Mouse (Mus musculus): Measurements from ENCODE around the gene Slc45a1.
A peak's percentile ranks its signal among the peaks of the same experiment; 100 is the strongest.
"Not testable (repeated sequence)": the region's sequence is repeated elsewhere in the genome, so short reads cannot be mapped to it uniquely, and the experiment has no call there.

The Slc45a1 gene

DNA sequence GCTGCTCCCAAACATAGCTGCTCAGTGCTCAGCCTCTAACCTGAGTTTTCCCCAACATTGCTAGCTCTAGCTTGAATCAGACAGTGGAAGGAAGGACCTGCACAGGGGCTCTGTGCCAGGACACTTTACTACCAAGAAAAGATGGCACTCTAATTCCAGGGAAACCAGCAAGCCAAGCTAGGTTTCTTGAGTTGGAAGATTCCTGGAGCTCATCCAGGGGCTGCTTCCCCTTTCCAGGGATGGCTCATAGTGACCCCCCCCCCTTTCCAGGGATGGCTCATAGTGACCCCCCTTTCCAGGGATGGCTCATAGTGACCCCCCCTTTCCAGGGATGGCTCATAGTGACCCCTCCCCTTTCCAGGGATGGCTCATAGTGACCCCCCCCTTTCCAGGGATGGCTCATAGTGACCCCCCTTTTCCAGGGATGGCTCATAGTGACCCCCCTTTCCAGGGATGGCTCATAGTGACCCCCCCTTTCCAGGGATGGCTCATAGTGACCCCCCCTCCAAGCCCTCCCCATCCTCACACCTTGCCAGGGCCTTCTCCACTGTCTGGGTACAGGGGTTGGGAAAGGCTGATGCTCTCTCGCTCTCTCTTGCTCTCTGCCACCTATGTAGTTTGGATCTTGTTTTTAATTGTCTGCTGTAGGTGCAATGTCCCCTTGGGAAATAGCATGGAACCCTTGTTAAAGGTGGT is 48.5 kb downstream of the Slc45a1 start:
- no peak for DNase-seq

DNA sequence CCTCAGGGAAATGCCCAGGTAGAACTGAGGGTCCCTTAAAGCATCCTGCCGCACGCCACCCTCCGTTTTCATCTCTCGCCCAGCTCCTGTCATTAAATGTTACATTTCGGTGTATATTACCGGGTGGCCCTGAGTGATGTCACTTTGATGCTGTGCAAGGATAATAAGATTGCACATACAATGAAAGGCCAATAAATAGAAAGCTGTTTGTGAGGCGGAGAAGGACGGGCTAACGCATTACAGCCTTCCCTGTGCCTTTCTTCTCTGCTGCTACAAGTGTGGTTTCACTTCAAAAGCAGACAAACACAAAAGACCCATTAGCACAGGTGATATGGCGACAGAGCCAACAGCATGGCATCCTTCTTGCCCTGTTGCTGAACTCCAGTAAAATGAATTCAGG is 50.5 kb downstream of the Slc45a1 start:
- DNase-seq = no peak

- not testable (repeated sequence) for DNase-seq
Observed at GRCm38 (mm10) chr4:150600503-150600902, 51.5 kb downstream of the Slc45a1 start.

DNA sequence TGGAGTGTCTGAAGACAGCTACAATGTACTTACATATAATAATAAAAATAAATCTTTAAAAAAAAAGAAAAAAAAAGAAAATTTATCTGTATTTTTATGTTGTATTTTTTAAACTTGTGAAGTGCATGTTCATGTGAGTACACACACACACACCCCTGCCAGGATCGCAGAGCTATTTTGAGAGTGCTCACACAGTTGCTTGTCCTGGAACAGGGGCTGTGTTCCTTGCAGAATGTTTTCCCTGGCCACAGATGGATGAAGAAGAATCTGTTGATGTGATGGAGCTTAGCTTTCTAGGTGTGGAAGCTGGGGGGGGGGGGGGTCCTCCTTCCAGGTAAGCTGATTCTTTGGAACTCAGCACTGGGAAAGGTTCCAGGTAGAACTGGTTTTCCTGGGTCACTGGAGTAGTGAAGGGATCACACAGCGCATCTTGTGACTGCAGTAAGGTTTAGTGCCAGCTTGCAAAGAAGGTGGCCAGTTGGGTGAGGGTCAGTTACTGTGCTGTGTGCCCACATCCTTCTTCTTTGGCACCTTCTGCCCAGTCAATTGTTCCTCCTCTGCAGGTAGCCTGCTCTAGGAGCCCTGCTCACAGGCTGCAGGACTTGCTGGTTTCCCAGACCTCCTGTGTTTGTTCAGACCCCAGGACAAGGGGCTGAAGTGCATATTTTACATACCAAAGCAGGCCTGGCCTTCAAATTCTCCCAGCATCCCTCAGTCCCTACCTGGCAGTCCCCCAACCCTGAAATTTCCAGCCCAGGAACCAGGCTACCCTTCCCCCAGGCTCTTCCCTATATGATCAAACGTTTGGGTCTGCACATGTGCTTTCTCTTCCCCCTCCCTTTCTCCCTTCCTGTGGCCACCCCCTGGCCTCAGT is 52.6 kb downstream of the Slc45a1 start:
- peak; percentile 62 to 63 for DNase-seq

DNA sequence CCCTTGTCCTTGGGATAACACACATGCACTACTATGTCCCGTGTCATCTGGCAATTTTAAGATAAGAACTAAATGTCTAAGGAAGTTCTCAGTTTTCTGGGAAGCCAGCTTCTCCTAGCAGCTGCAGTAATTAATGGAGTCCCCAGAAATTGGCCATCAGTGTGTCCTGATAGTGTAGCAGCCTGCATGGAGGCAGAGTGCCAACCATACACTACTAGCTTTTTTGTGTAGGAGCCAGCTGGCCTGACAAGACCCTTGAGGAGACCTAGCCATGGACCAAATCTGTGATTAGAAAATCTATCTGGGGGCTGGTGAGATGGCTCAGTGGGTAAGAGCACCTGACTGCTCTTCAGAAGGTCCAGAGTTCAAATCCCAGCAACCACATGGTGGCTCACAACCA is 53.3 kb downstream of the Slc45a1 start:
- DNase-seq = peak; percentile 87 to 89

GRCm38 (mm10) chr4:150595991-150596390 is 56.0 kb downstream of the Slc45a1 start:
- no peak for DNase-seq

GRCm38 (mm10) chr4:150595071-150595470 is 56.9 kb downstream of the Slc45a1 start:
- no peak for DNase-seq

- DNase-seq = no peak
Observed at GRCm38 (mm10) chr4:150594298-150594829, 57.6 kb downstream of the Slc45a1 start.

DNA sequence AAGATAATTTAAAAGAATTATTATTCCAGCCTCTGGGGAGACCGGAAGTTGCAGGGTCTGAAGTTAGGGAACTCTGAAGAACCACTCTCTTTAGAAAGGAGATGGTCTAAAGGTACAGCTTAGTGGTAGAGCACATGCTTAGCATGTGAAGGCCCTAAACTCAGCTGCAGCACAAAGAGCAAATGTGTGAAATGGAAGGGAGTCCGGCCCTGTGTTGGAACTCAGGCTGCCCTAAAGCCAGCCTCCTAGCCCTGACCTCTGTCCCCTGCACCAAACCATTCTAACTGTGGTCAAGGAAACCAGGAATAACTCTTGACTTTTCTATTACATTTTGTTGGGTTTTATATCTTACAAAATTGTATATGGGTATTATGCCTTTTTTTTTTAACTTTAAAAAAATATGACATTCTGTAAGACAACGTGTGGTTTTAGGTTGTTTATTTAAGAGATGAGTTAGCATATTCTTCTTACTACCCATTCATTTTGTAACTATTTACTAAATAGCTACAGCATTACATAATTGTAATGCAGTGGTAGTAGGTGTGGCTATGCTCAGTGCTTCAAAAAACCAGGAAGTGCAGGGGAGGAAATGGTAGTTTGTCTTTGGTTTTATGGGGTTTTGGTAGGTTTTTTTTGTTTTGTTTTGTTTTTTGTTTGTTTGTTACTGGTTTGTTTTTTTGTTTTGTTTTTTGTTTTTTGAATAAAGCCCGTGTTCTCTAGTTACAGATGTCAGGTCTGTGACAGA is 58.3 kb downstream of the Slc45a1 start:
- DNase-seq = no peak

DNA sequence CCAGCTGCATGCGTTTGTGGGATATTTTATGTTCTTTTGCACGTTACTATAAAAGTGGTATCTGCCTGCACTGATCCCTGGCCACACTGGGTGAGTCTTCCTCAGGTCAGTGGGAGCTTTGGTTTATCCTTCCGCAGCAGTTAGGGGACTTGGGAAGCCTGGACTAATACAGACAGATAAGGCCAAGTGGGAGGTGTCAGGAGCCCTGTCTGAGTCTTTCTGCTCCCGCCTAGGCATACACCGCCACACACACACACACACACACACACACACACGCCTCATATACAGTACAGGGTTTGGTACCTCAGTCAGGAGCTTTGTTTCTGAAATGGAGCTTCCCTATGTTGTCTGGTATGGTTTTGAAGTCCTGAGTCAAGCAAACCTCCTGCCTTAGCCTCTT is 59.9 kb downstream of the Slc45a1 start:
- DNase-seq = no peak

DNA sequence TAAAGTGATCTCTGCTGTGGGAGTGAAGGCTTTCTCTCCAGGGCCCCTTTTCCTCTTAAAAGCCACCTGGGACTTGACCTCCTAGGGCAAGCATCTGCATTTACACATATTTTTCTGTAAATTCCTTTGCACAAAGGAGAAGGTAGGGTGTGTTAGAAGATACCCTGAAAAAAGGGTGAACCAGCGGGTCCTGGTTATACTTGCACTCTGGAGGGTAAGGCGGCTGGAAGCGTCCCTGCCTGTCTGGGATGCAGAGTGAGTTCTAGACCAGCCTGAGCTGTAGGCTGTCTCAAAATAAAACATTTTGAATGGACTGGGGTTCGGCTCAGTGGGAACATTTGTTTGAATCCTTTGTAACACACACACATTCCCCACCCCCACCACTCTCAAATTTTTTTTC is 60.4 kb downstream of the Slc45a1 start:
- no peak for DNase-seq

DNA sequence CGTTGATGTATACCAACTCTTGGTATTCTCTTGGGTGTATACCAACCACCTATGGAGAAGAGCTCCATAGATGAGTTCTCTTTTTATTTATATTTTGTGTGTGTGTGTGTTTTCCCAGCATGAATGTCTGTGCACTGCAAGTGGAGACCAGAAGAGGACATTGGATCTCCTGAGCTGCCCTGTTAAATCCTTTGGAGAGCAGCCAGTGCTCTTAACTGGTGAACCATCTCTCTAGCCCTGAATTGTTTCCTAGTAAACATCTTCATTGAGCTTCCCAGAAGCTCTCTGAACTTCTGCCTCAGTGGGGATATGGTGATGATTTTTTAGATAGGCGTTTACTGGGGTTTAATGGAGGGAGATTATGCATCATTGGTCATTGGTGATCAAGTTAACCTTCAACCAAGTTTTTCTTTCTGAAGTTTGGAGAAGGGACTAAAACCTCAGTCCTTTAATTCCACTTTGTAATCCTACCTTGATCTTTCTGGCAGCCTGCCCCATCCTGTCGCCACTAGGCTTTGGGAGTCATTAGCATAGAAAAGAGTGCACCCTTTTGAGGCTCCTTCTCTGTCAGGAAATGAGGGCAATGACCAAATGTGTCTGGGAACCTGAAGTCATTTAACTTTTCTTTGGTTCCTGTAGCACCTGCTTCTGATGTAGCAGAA is 61.2 kb downstream of the Slc45a1 start:
- no peak for DNase-seq

- no peak for DNase-seq
Observed at GRCm38 (mm10) chr4:150588300-150588621, 63.7 kb downstream of the Slc45a1 start.

DNA sequence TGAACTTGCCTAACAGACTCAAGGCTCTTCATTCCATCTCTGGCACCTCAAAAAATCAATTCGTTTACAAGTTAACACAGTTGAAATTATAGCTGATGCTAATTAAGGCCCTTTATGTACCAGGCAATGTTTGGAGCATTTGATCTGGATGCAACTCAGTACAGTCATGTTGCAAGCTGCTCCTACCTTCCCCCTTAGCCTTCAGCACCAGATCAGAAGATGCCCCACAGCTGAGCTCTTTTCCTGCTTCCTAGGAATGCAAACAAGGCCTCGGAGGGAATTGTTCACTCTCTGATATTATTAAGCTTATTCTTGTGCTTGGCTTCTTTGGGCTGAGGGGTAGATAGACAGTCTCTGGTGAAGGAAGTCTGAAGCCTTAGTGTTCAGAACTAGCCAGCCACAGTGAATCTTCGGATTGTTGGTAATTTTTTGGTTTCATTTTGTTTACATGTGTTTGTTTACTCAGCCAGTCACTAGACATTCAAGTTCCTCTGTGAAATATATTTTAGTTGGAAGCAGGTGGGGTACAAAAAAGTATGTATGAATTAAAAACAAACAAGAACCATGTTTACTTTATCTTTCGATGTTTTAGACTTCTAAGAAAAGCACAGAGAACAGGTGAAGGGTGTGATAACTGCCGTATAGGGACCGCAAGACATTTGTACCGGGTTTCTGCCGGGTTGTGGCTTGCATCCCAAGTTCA is 64.2 kb downstream of the Slc45a1 start:
- DNase-seq = no peak

DNA sequence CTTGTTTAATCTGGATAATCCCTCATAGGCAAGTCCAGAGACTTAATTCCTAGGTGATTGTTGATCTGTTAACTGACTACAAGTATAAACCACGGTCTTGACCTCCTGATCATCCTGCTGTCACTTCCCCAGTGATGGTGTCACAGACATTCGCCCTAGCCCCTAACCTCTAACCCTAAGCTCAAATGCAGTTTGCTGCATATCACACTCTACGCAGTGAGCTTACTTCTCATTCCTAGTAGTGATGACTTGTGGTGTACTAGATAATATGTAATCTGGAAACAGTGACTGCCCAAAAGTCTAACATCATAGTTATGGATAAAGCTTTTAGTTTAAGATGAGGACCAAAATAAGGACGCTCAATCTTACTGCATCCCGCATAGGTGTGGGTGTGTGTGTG is 65.7 kb downstream of the Slc45a1 start:
- DNase-seq = no peak

DNA sequence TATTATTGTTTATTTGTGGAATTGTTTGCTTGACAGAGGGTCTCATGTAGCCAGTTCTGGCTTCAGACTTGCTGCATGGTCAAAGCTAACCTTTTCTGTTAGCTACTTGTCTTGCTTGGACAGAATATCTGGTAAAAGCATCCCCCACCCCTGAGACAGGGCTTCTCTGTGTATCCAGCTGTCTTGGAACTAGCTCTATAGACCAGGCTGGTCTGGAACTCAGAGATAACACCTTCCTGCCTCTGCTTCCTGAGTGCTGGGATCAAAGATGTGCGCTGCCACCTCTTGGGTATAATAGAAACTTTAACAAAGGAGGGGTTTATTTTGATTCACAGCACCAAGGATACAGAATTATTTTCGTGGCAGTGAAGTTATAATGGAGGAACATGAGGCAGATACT is 66.2 kb downstream of the Slc45a1 start:
- DNase-seq = no peak

DNA sequence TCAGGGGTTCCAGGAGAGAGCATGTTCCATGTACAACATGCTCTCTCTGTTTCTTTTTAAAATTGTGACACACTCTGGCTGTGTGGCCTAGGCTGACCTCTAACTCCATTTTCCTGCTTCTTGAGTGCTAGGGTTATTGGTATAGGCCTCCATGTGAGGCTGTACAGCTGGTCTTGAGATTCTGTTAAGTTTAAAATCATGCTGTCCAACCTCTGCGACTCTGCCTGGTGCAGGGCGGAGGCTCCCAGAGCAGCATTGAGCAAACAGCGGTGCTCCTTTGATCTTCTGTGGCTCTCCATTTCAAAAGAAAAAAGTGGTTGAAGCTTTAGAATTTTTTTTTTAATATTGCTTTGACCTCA is 68.2 kb downstream of the Slc45a1 start:
- no peak for DNase-seq

DNA sequence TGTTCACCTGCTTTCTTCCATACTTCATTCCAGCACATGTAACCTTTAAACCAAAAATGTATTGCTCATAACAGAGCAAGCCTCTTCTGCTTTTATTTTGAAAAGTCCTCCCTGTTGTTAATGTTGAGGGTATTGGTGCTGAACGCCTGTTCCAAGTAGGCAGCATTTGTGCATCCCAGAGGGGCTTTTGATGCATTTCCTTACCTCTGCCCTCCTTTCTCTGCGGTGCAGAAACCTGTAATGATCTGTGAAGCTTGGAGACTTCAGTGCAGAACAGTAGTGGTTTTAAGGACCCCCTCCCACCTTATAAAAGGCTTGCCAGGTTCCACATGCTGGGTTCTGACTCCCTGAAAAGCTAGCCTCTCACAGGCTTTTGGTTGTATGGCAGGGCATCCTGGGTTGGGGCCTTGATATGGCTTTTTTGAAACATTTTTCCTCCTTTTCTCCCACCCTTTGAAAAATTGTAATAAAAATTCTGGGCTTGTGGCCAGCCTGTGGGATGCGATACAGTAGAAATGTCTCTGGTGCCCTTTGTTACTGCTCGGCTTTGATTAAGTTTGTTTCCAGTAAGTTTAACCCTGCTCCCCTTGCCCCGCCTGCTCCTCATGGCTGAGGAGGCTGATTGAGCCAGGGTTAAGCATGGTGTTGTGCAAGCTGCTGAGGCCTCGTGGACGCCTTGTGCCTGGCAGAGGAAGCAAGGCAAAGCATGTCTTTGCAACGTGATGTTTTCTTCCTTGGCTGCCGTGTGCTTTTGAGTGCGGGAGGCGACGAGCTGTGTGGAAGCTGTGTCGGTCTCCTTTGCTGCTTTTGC is 68.8 kb downstream of the Slc45a1 start:
- DNase-seq = peak; percentile 58 to 65

GRCm38 (mm10) chr4:150581931-150582723 is 69.8 kb downstream of the Slc45a1 start:
- DNase-seq = no peak

Data from cerebellum, postnatal 10 days (tissue).